ENCODE assay signal across 26 mouse cellular contexts in genomic region chr4:124368831-124369230, GRCm38 (mm10).
"Had no signal": no experiment of that assay in that cellular context is flagged by ENCODE, and none has a peak within 500 bp of the region (broad histone marks: within the 10 kb centered on the region; RNA-seq: fewer than 3 reads in every experiment).

No protein-coding gene starts in this region.

- H3K27me3 ChIP-seq: embryonic facial prominence, embryonic 12.5 days; embryonic facial prominence, embryonic 13.5 days; embryonic facial prominence, embryonic 15.5 days; forebrain, embryonic 15.5 days had no signal

- H3K9me3 ChIP-seq: embryonic facial prominence, embryonic 10.5 days; embryonic facial prominence, embryonic 12.5 days; embryonic facial prominence, embryonic 13.5 days; embryonic facial prominence, embryonic 15.5 days; forebrain, embryonic 10.5 days; forebrain, embryonic 12.5 days; forebrain, embryonic 15.5 days; heart, embryonic 10.5 days had no signal

- H3K4me3 ChIP-seq: embryonic facial prominence, embryonic 10.5 days; embryonic facial prominence, embryonic 12.5 days; embryonic facial prominence, embryonic 13.5 days; embryonic facial prominence, embryonic 15.5 days; erythroblast, embryonic 14.5 days; forebrain, embryonic 10.5 days; forebrain, embryonic 12.5 days; forebrain, embryonic 13.5 days; forebrain, embryonic 15.5 days; gastrocnemius, adult 2 months; heart, adult 2 months; heart, embryonic 10.5 days; heart, embryonic 12.5 days had no signal

- H3K4me1 ChIP-seq: embryonic facial prominence, embryonic 10.5 days; embryonic facial prominence, embryonic 12.5 days; embryonic facial prominence, embryonic 13.5 days; embryonic facial prominence, embryonic 15.5 days; heart, embryonic 10.5 days; heart, embryonic 12.5 days had no signal

- H3K36me3 ChIP-seq: embryonic facial prominence, embryonic 10.5 days; embryonic facial prominence, embryonic 12.5 days; embryonic facial prominence, embryonic 13.5 days; embryonic facial prominence, embryonic 15.5 days; forebrain, embryonic 10.5 days; forebrain, embryonic 12.5 days; forebrain, embryonic 15.5 days; heart, embryonic 10.5 days; heart, embryonic 12.5 days had no signal

- DNase-seq: cerebellum, adult 2 months; cerebellum, adult 8-10 months; cerebellum, adult 9-10 months; cerebellum, adult 9-11 months; cerebellum, postnatal 10 days; cerebellum, postnatal 14 days; cerebellum, postnatal 25 days; cerebellum, postnatal 36 days; embryo, embryonic 11 days; forebrain, postnatal 0 days; gastrocnemius, adult 2 months; gastrocnemius, postnatal 10 days; gastrocnemius, postnatal 25 days; gastrocnemius, postnatal 36 days; heart, adult 2 months had no signal
